Mouse (Mus musculus) limb, embryonic 14.5 days (tissue): ENCODE data around the gene Arpc5. TPM values are rescaled to one million over a fixed set of nuclear protein-coding genes. Genes with fewer than 3 reads are reported as not detected.
"Not testable (repeated sequence)": the region's sequence is repeated elsewhere in the genome, so short reads cannot be mapped to it uniquely, and the experiment has no call there.

ENCODE experiments used
- ATAC-seq: fragments of 200-750 bp; cut with Nextera tagmentation; 2 replicates; pipeline ENCODE4 v1.8.0; 2017; ENCODE audit warnings: low read depth, moderate number of reproducible peaks, moderate TSS enrichment; ENCODE audit not compliant: low FRiP score
- DNase-seq: peaks from one replicate; pipeline ENCODE4 v3.0.0-alpha.2; 2015; ENCODE audit warnings: low spot score
- H3K27ac ChIP-seq: fragments of 300-500 bp; sonication (generic); replicated peaks from 2 replicates; pipeline ENCODE4 v1.5.1; 2014; ENCODE audit warnings: low read depth, mild to moderate bottlenecking, low read length, moderate library complexity, mixed read lengths
- H3K27me3 ChIP-seq: fragments of 300-500 bp; sonication (generic); 2 replicates; pipeline ENCODE4 v1.6.1; 2014; ENCODE audit warnings: low read length, mixed read lengths; ENCODE audit not compliant: control insufficient read depth, insufficient read depth
- H3K36me3 ChIP-seq: fragments of 300-500 bp; sonication (generic); 2 replicates; pipeline ENCODE4 v1.6.1; 2014; ENCODE audit warnings: mild to moderate bottlenecking, low read length, moderate library complexity, mixed read lengths; ENCODE audit not compliant: control insufficient read depth, insufficient read depth
- H3K4me1 ChIP-seq: fragments of 300-500 bp; sonication (generic); 2 replicates; pipeline ENCODE4 v1.6.1; 2014; ENCODE audit warnings: antibody characterized with exemption, low read length, mixed read lengths; ENCODE audit not compliant: control insufficient read depth, insufficient read depth
- H3K4me2 ChIP-seq: fragments of 300-500 bp; sonication (generic); replicated peaks from 2 replicates; pipeline ENCODE4 v1.6.1; 2014; ENCODE audit warnings: low read depth, mild to moderate bottlenecking, low read length, moderate library complexity; ENCODE audit not compliant: severe bottlenecking
- H3K4me3 ChIP-seq: fragments of 300-500 bp; sonication (generic); replicated peaks from 2 replicates; pipeline ENCODE4 v1.5.1; 2014; ENCODE audit warnings: low read length
- H3K9ac ChIP-seq: fragments of 300-500 bp; sonication (generic); 2 replicates; pipeline ENCODE4 v1.6.1; 2014; ENCODE audit warnings: mild to moderate bottlenecking, low read depth, low read length, moderate library complexity; ENCODE audit not compliant: severe bottlenecking
- H3K9me3 ChIP-seq: fragments of 300-500 bp; sonication (generic); 2 replicates; pipeline ENCODE4 v1.6.1; 2016; ENCODE audit warnings: low read length; ENCODE audit not compliant: control insufficient read depth
- POLR2A ChIP-seq: fragments of 200-500 bp; IDR thresholded peaks from 2 replicates; pipeline ENCODE4 v1.8.0; 2012; ENCODE audit warnings: inconsistent platforms, mild to moderate bottlenecking, moderate library complexity, borderline replicate concordance; ENCODE audit not compliant: insufficient read depth, insufficient read length; ENCODE audit errors: extremely low read depth
- WGBS: fragments of 180-500 bp; shearing (Covaris S2); extraction: QIAGEN DNeasy Blood & Tissue Kit; methylation state at CpG from one replicate; pipeline ENCODE4 v1.1.7; 2014; 5-methylcytosine and 5-hydroxymethylcytosine counted together
- polyA plus RNA-seq, 2 experiments: library from polyadenylated mRNA; depleted of rRNA in 1 of 2; stranded (reverse) in 1 of 2; unstranded in 1 of 2; fragments of >200 nt; fragmentation: Nextera tagmentation in 1 of 2; extraction: Ambion mirVana in 1 of 2; gene quantifications; 2 replicates each; pipeline versions ENCODE4 v1.2.1 to v1.2.3; 2012 to 2014

The Arpc5 gene
- polyA plus RNA-seq, 2 experiments, result 136 to 263 TPM

DNA sequence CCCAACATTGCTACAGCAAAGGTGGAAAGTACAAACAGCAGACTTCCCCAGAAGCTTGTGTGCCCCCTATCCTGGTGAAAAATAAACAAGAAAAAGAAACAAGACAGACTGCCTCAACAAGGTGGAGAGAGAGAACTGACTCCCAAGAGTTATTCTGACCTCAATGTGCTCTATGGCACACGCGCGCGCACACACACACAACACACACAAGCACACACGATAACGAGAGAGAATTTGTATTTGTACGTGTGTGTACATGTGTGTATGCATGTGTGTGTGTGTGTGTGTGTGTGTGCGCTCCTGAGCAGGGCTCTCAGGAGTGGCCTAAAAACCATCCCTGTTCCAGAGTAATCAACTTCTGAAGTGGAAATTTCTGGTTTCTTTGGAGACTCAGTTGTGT, 18.3 kb downstream of the Arpc5 start:
- 95% methylated on average over 8 of the region's 8 CpGs for WGBS
- Histone ChIP-seq H3K9ac (no peak overlapping the region), H3K9me3 (no peaks in the 10 kb centered on the region), H3K4me2 (no peak overlapping the region), H3K4me3 (no peak overlapping the region), H3K27ac (no peak overlapping the region), H3K4me1 (no peaks in the 10 kb centered on the region), H3K27me3 (no peaks in the 10 kb centered on the region), H3K36me3 (no peaks in the 10 kb centered on the region)
- ATAC-seq (no peak), DNase-seq (no peak)
- TF ChIP-seq POLR2A, result no peak

- H3K4me2 ChIP-seq, H3K27ac ChIP-seq, H3K36me3 ChIP-seq, H3K9me3 ChIP-seq, DNase-seq, H3K9ac ChIP-seq, H3K4me1 ChIP-seq, H3K27me3 ChIP-seq, H3K4me3 ChIP-seq, ATAC-seq: not testable (repeated sequence)
- whole genome bisulfite sequencing, result 77% methylated on average over 3 of the region's 3 CpGs
Observed at GRCm38 (mm10) chr1:152785446-152785845, 19.1 kb downstream of the Arpc5 start.

- TF ChIP-seq POLR2A, result no peak
- ATAC-seq (no peak), DNase-seq (no peak)
- 87% methylated on average over 4 of the region's 4 CpGs for WGBS
- H3K4me3 ChIP-seq, result no peak overlapping the region
- H3K27ac ChIP-seq, result no peak overlapping the region
- H3K27me3 ChIP-seq, result no peaks in the 10 kb centered on the region
- no peak overlapping the region for H3K9ac ChIP-seq
- no peaks in the 10 kb centered on the region for H3K36me3 ChIP-seq
- no peak overlapping the region for H3K4me2 ChIP-seq
- no peaks in the 10 kb centered on the region for H3K4me1 ChIP-seq
- H3K9me3 ChIP-seq, result no peaks in the 10 kb centered on the region
Observed at GRCm38 (mm10) chr1:152786953-152787352, 20.6 kb downstream of the Arpc5 start.

- no peak overlapping the region for H3K4me3 ChIP-seq
- no peak for DNase-seq
- TF ChIP-seq POLR2A, result no peak
- WGBS, result 31% methylated on average over 4 of the region's 4 CpGs
- H3K9ac ChIP-seq, result no peak overlapping the region
- no peaks in the 10 kb centered on the region for H3K27me3 ChIP-seq
- ATAC-seq, result no peak
- no peaks in the 10 kb centered on the region for H3K9me3 ChIP-seq
- H3K36me3 ChIP-seq, result no peaks in the 10 kb centered on the region
- no peaks in the 10 kb centered on the region for H3K4me1 ChIP-seq
- H3K27ac ChIP-seq, result no peak overlapping the region
- no peak overlapping the region for H3K4me2 ChIP-seq
Observed at GRCm38 (mm10) chr1:152788121-152788660, 21.8 kb downstream of the Arpc5 start.

DNA sequence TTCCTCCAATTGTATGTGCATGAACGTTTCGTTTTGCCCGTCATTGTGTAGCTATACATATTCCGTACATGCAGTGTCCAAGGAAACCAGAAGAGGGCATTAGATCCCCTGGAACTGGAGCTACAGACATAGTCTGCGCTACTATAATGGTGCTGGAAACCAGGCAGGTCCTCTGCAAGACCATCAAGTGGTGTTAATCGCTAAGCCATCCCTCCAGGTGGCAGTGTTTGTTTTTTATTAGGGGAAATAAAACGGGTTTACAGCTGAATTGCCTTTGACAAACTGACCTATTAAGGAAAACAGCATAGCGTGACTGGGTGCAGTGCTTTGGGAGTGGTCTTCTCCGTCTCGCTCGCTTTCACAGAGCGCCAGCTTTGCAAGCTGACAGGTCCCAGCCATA, 23.9 kb downstream of the Arpc5 start:
- H3K9me3 ChIP-seq, result no peaks in the 10 kb centered on the region
- no peaks in the 10 kb centered on the region for H3K36me3 ChIP-seq
- ATAC-seq (peak; percentile 30; the same call in 1 of the 2 replicates), DNase-seq (peak; percentile 58)
- no peak overlapping the region for H3K27ac ChIP-seq
- TF ChIP-seq POLR2A, result no peak
- H3K27me3 ChIP-seq, result no peaks in the 10 kb centered on the region
- H3K4me3 ChIP-seq, result no peak overlapping the region
- H3K4me2 ChIP-seq, result no peak overlapping the region; the same call in 1 of the 2 replicates
- no peak overlapping the region for H3K9ac ChIP-seq
- no peaks in the 10 kb centered on the region for H3K4me1 ChIP-seq
- 11% methylated on average over 12 of the region's 12 CpGs for WGBS

GRCm38 (mm10) chr1:152790821-152791220, 24.5 kb downstream of the Arpc5 start:
- H3K4me1 ChIP-seq, result no peaks in the 10 kb centered on the region
- TF ChIP-seq POLR2A, result no peak
- no peaks in the 10 kb centered on the region for H3K27me3 ChIP-seq
- no peaks in the 10 kb centered on the region for H3K9me3 ChIP-seq
- H3K4me3 ChIP-seq, result no peak overlapping the region
- H3K9ac ChIP-seq, result no peak overlapping the region
- ATAC-seq, result no peak
- 8% methylated on average over 6 of the region's 6 CpGs for WGBS
- H3K27ac ChIP-seq, result no peak overlapping the region
- H3K4me2 ChIP-seq, result no peak overlapping the region; the same call in 1 of the 2 replicates
- no peak for DNase-seq
- no peaks in the 10 kb centered on the region for H3K36me3 ChIP-seq
